Mouse (Mus musculus) liver, embryonic 16.5 days (tissue): ENCODE measurements around the gene Kif6. TPM values are rescaled to one million over a fixed set of nuclear protein-coding genes. Genes with fewer than 3 reads are reported as not detected.

Experiments
- ATAC-seq: fragments of 200-750 bp; cut with Nextera tagmentation; 2 replicates; pipeline ENCODE4 v1.8.0; 2017; ENCODE audit warnings: low read depth, mild to moderate bottlenecking, moderate number of reproducible peaks, moderate library complexity
- H3K27ac ChIP-seq: fragments of 300-500 bp; sonication (generic); 2 replicates; pipeline ENCODE4 v1.5.1; 2014; ENCODE audit warnings: mild to moderate bottlenecking, low read length
- H3K27me3 ChIP-seq: fragments of 300-500 bp; sonication (generic); 2 replicates; pipeline ENCODE4 v1.6.1; 2014; ENCODE audit warnings: low read depth, low read length, mixed read lengths; ENCODE audit not compliant: control insufficient read depth, insufficient read depth
- H3K36me3 ChIP-seq: fragments of 300-500 bp; sonication (generic); 2 replicates; pipeline ENCODE4 v1.6.1; 2014; ENCODE audit warnings: mild to moderate bottlenecking; ENCODE audit not compliant: control insufficient read depth, insufficient read depth
- H3K4me1 ChIP-seq: fragments of 300-500 bp; sonication (generic); 2 replicates; pipeline ENCODE4 v1.6.1; 2014; ENCODE audit warnings: low read depth, low read length, mixed read lengths; ENCODE audit not compliant: control insufficient read depth
- H3K4me2 ChIP-seq: fragments of 300-500 bp; sonication (generic); 2 replicates; pipeline ENCODE4 v1.6.1; 2014; ENCODE audit warnings: low read depth, low read length, mixed read lengths
- H3K4me3 ChIP-seq: fragments of 300-500 bp; sonication (generic); 2 replicates; pipeline ENCODE4 v1.5.1; 2014; ENCODE audit warnings: low read depth, mild to moderate bottlenecking, low read length
- H3K9ac ChIP-seq: fragments of 300-500 bp; sonication (generic); 2 replicates; pipeline ENCODE4 v1.6.1; 2014; ENCODE audit warnings: low read depth, low read length
- H3K9me3 ChIP-seq: fragments of 300-500 bp; sonication (generic); replicated peaks from 2 replicates; pipeline ENCODE4 v1.6.1; 2016; ENCODE audit warnings: low read length; ENCODE audit not compliant: control insufficient read depth
- WGBS: fragments of 180-500 bp; shearing (Covaris S2); extraction: QIAGEN DNeasy Blood & Tissue Kit; methylation state at CpG from one replicate; pipeline ENCODE4 v1.1.7; 2014; ENCODE audit not compliant: insufficient replicate concordance; 5-methylcytosine and 5-hydroxymethylcytosine counted together
- polyA plus RNA-seq: library from polyadenylated mRNA; unstranded; fragments of >200 nt; fragmentation: Nextera tagmentation; extraction: Ambion mirVana; gene quantifications from 2 replicates; pipeline ENCODE4 v1.2.1, GENCODE M21; 2015

The Kif6 gene
- polyA plus RNA-seq, 1 experiment from 2014 or later: 0.11 TPM

GRCm38 (mm10) chr17:49710101-49710630, 95.2 kb downstream of the Kif6 start:
- Histone ChIP-seq H3K9me3 (no peaks in the 10 kb centered on the region), H3K4me3 (no peak overlapping the region), H3K4me2 (no peak overlapping the region), H3K4me1 (no peaks in the 10 kb centered on the region), H3K36me3 (no peaks in the 10 kb centered on the region), H3K27ac (no peak overlapping the region), H3K27me3 (no peaks in the 10 kb centered on the region), H3K9ac (no peak overlapping the region)
- WGBS: 71% methylated on average over 5 of the region's 5 CpGs
- no peak for ATAC-seq

GRCm38 (mm10) chr17:49726206-49726605, 111.3 kb downstream of the Kif6 start:
- no peaks in the 10 kb centered on the region for H3K27me3 ChIP-seq
- H3K27ac ChIP-seq: no peak overlapping the region
- H3K9ac ChIP-seq: no peak overlapping the region
- no peak overlapping the region for H3K4me2 ChIP-seq
- ATAC-seq: no peak
- no peak overlapping the region for H3K4me3 ChIP-seq
- no peaks in the 10 kb centered on the region for H3K4me1 ChIP-seq
- WGBS: 63% methylated on average over 2 of the region's 2 CpGs
- H3K9me3 ChIP-seq: no peaks in the 10 kb centered on the region
- H3K36me3 ChIP-seq: no peaks in the 10 kb centered on the region

GRCm38 (mm10) chr17:49726976-49727375, 112.0 kb downstream of the Kif6 start:
- no peaks in the 10 kb centered on the region for H3K27me3 ChIP-seq
- H3K4me3 ChIP-seq: no peak overlapping the region
- no peaks in the 10 kb centered on the region for H3K4me1 ChIP-seq
- no peak overlapping the region for H3K27ac ChIP-seq
- H3K4me2 ChIP-seq: no peak overlapping the region
- ATAC-seq: no peak
- no peaks in the 10 kb centered on the region for H3K36me3 ChIP-seq
- H3K9ac ChIP-seq: no peak overlapping the region
- no peaks in the 10 kb centered on the region for H3K9me3 ChIP-seq
- WGBS: 58% methylated on average over 4 of the region's 4 CpGs

- no peak overlapping the region for H3K4me2 ChIP-seq
- no peak for ATAC-seq
- H3K27me3 ChIP-seq: no peaks in the 10 kb centered on the region
- 49% methylated on average over 5 of the region's 5 CpGs for WGBS
- no peaks in the 10 kb centered on the region for H3K9me3 ChIP-seq
- H3K36me3 ChIP-seq: no peaks in the 10 kb centered on the region
- H3K4me3 ChIP-seq: no peak overlapping the region
- H3K4me1 ChIP-seq: no peaks in the 10 kb centered on the region
- H3K9ac ChIP-seq: no peak overlapping the region
- no peak overlapping the region for H3K27ac ChIP-seq
Observed at GRCm38 (mm10) chr17:49727428-49728045, 112.6 kb downstream of the Kif6 start.

GRCm38 (mm10) chr17:49729856-49730255, 114.9 kb downstream of the Kif6 start:
- H3K36me3 ChIP-seq: no peaks in the 10 kb centered on the region
- H3K27ac ChIP-seq: no peak overlapping the region
- no peak overlapping the region for H3K4me2 ChIP-seq
- H3K9me3 ChIP-seq: no peaks in the 10 kb centered on the region
- no peaks in the 10 kb centered on the region for H3K27me3 ChIP-seq
- ATAC-seq: no peak
- H3K4me1 ChIP-seq: no peaks in the 10 kb centered on the region
- WGBS: 51% methylated on average over 1 of the region's 1 CpGs
- H3K4me3 ChIP-seq: no peak overlapping the region
- H3K9ac ChIP-seq: no peak overlapping the region

GRCm38 (mm10) chr17:49732706-49733105, 117.8 kb downstream of the Kif6 start:
- Histone ChIP-seq H3K4me2 (no peak overlapping the region), H3K9me3 (peaks cover 2% of the 10 kb centered on the region; the same call in 1 of the 2 replicates), H3K4me1 (no peaks in the 10 kb centered on the region), H3K27ac (no peak overlapping the region), H3K27me3 (no peaks in the 10 kb centered on the region), H3K36me3 (no peaks in the 10 kb centered on the region), H3K9ac (no peak overlapping the region), H3K4me3 (no peak overlapping the region)
- ATAC-seq: no peak
- 70% methylated on average over 8 of the region's 8 CpGs for WGBS

GRCm38 (mm10) chr17:49734079-49734478, 119.1 kb downstream of the Kif6 start:
- H3K4me3 ChIP-seq: no peak overlapping the region
- 62% methylated on average over 6 of the region's 6 CpGs for WGBS
- no peaks in the 10 kb centered on the region for H3K36me3 ChIP-seq
- no peak overlapping the region for H3K9ac ChIP-seq
- H3K27ac ChIP-seq: no peak overlapping the region
- ATAC-seq: no peak
- no peak overlapping the region for H3K4me2 ChIP-seq
- H3K27me3 ChIP-seq: no peaks in the 10 kb centered on the region
- peaks cover 2% of the 10 kb centered on the region; the same call in 1 of the 2 replicates for H3K9me3 ChIP-seq
- no peaks in the 10 kb centered on the region for H3K4me1 ChIP-seq

GRCm38 (mm10) chr17:49734776-49735175, 119.8 kb downstream of the Kif6 start:
- no peaks in the 10 kb centered on the region for H3K36me3 ChIP-seq
- H3K4me2 ChIP-seq: no peak overlapping the region
- no peaks in the 10 kb centered on the region for H3K4me1 ChIP-seq
- H3K9me3 ChIP-seq: peaks cover 2% of the 10 kb centered on the region; the same call in 1 of the 2 replicates
- no peak for ATAC-seq
- H3K4me3 ChIP-seq: no peak overlapping the region
- WGBS: 54% methylated on average over 2 of the region's 2 CpGs
- no peak overlapping the region for H3K27ac ChIP-seq
- no peaks in the 10 kb centered on the region for H3K27me3 ChIP-seq
- no peak overlapping the region for H3K9ac ChIP-seq

GRCm38 (mm10) chr17:49736364-49736763, 121.4 kb downstream of the Kif6 start:
- Histone ChIP-seq H3K4me1 (no peaks in the 10 kb centered on the region), H3K27ac (no peak overlapping the region), H3K27me3 (no peaks in the 10 kb centered on the region), H3K4me2 (no peak overlapping the region), H3K9me3 (peaks cover 2% of the 10 kb centered on the region; the same call in 1 of the 2 replicates), H3K9ac (no peak overlapping the region), H3K4me3 (no peak overlapping the region), H3K36me3 (no peaks in the 10 kb centered on the region)
- ATAC-seq: no peak
- WGBS: 75% methylated on average over 3 of the region's 3 CpGs
